ENCODE assay signal across 24 mouse cellular contexts in genomic region chr7:118414183-118414582, GRCm38 (mm10). TPM values are rescaled to one million over a fixed set of nuclear protein-coding genes. Genes with fewer than 3 reads are reported as not detected.
A peak's percentile ranks its signal among the peaks of the same experiment; 100 is the strongest.
DNase-seq lines count a peak whose midpoint lies in the region; ATAC-seq and TF ChIP-seq lines count a peak whose summit lies in the region.
"Had no signal": no experiment of that assay in that cellular context is flagged by ENCODE, and none has a peak within 500 bp of the region (broad histone marks: within the 10 kb centered on the region; RNA-seq: fewer than 3 reads in every experiment).

No protein-coding gene starts in this region.

- H3K9me3 ChIP-seq in kidney, embryonic 14.5 days (ENCODE audit: control insufficient read depth, low read length), result peaks cover 3% of the 10 kb centered on the region; the same call in 1 of the 2 replicates
- no peaks in the 10 kb centered on the region for H3K9me3 ChIP-seq in kidney, embryonic 16.5 days (ENCODE audit: low read length)
- H3K9me3 ChIP-seq: embryonic facial prominence, embryonic 10.5 days; embryonic facial prominence, embryonic 12.5 days; forebrain, embryonic 13.5 days; forebrain, embryonic 15.5 days; G1E had no signal

- DNase-seq in kidney, adult 9 months, result no peak
- no peak for DNase-seq in kidney, adult 11 months
- no peak for DNase-seq in layer of hippocampus, adult 2 months (ENCODE audit: low spot score in 2 of 2)
- no peak for DNase-seq in layer of hippocampus, adult 9-11 months
- DNase-seq: adrenal gland, adult 8-10 months; adrenal gland, postnatal 14 days; adrenal gland, postnatal 36 days; B cell, adult 2 months; cerebellum, adult 11-12 months; cerebellum, adult 2 months; cerebellum, adult 9-10 months; cerebellum, postnatal 10 days; cerebellum, postnatal 25 days had no signal

- no peak overlapping the region for H3K9ac ChIP-seq in kidney, embryonic 14.5 days (ENCODE audit: low read depth, low read length)
- no peak overlapping the region for H3K9ac ChIP-seq in kidney, embryonic 16.5 days (replicated peaks; ENCODE audit: low read length)
- H3K9ac ChIP-seq: embryonic facial prominence, embryonic 12.5 days; forebrain, embryonic 13.5 days; forebrain, embryonic 15.5 days had no signal

- peaks cover 5% of the 10 kb centered on the region; the same call in 1 of the 2 replicates for H3K4me1 ChIP-seq in kidney, embryonic 14.5 days (ENCODE audit: control insufficient read depth, insufficient read depth, low read length)
- H3K4me1 ChIP-seq in kidney, embryonic 16.5 days (ENCODE audit: insufficient read depth, low read length), result no peaks in the 10 kb centered on the region
- H3K4me1 ChIP-seq: forebrain, embryonic 13.5 days had no signal

- H3K27ac ChIP-seq in kidney, embryonic 14.5 days (ENCODE audit: low read depth, low read length), result no peak overlapping the region
- no peak overlapping the region for H3K27ac ChIP-seq in kidney, embryonic 16.5 days (ENCODE audit: low read length)
- H3K27ac ChIP-seq in layer of hippocampus, adult 2 months, result peak overlapping the region; percentile 14; the same call in 1 of the 2 replicates
- H3K27ac ChIP-seq: embryonic facial prominence, embryonic 10.5 days; embryonic facial prominence, embryonic 12.5 days; forebrain, embryonic 13.5 days; forebrain, embryonic 15.5 days had no signal

- no peaks in the 10 kb centered on the region for H3K36me3 ChIP-seq in kidney, embryonic 14.5 days (ENCODE audit: control insufficient read depth, insufficient read depth, low read length)
- no peaks in the 10 kb centered on the region for H3K36me3 ChIP-seq in kidney, embryonic 16.5 days (ENCODE audit: insufficient read depth, low read length)
- H3K36me3 ChIP-seq: embryonic facial prominence, embryonic 10.5 days; embryonic facial prominence, embryonic 12.5 days; forebrain, embryonic 15.5 days; G1E had no signal

- H3K27me3 ChIP-seq in kidney, embryonic 14.5 days (ENCODE audit: control insufficient read depth, insufficient read depth, low read length), result no peaks in the 10 kb centered on the region
- no peaks in the 10 kb centered on the region for H3K27me3 ChIP-seq in kidney, embryonic 16.5 days (ENCODE audit: insufficient read depth, low read length)
- H3K27me3 ChIP-seq: CH12.LX; embryonic facial prominence, embryonic 12.5 days; forebrain, embryonic 13.5 days; forebrain, embryonic 15.5 days; Patski had no signal

- no peak overlapping the region for H3K4me3 ChIP-seq in kidney, embryonic 14.5 days (ENCODE audit: low read length)
- H3K4me3 ChIP-seq in kidney, embryonic 16.5 days (ENCODE audit: low read length), result no peak overlapping the region
- H3K4me3 ChIP-seq in layer of hippocampus, adult 2 months, result no peak overlapping the region
- H3K4me3 ChIP-seq: embryonic facial prominence, embryonic 10.5 days; embryonic facial prominence, embryonic 12.5 days; forebrain, embryonic 13.5 days; forebrain, embryonic 15.5 days had no signal

- peak; percentile 75; the same call in 1 of the 2 replicates for ATAC-seq in kidney, embryonic 14.5 days (ENCODE audit: low FRiP score, low TSS enrichment)
- ATAC-seq in kidney, embryonic 16.5 days (ENCODE audit: low FRiP score, low TSS enrichment), result peak; percentile 76
- ATAC-seq: activated CD4-positive, CD25-positive, alpha-beta regulatory T cell, adult 4 months; CD4-positive, CD25-positive, alpha-beta regulatory T cell, adult 4 months; forebrain, embryonic 13.5 days; forebrain, embryonic 15.5 days; Patski had no signal

- H3K4me2 ChIP-seq in kidney, embryonic 14.5 days (replicated peaks; ENCODE audit: low read depth, low read length), result no peak overlapping the region
- no peak overlapping the region for H3K4me2 ChIP-seq in kidney, embryonic 16.5 days (replicated peaks; ENCODE audit: low read depth, low read length)
- H3K4me2 ChIP-seq: embryonic facial prominence, embryonic 12.5 days; forebrain, embryonic 13.5 days; forebrain, embryonic 15.5 days had no signal

- no peak for TF ChIP-seq CTCF in layer of hippocampus, adult 2 months (conservative IDR thresholded peaks at IDR 0.05)

- 42% methylated on average over 3 of the region's 3 CpGs for WGBS in kidney, embryonic 14.5 days
- WGBS in kidney, embryonic 16.5 days, result 42% methylated on average over 3 of the region's 3 CpGs

RNA-seq across cellular contexts. Expression of gene Syt17, which starts 33.8 kb away (rescaled TPM):
- 6.2 and 11.4 TPM in 2 replicates for polyA plus RNA-seq in kidney, embryonic 14.5 days (2014; fragmentation: Nextera tagmentation; extraction: Ambion mirVana)
- 12.6 and 13.3 TPM in 2 replicates for polyA plus RNA-seq in kidney, embryonic 16.5 days (2015; fragmentation: Nextera tagmentation; extraction: Ambion mirVana)
- 10 to 100 TPM; 96.0 to 98.3 TPM for total RNA-seq in layer of hippocampus, adult 2 months (2021)
- total RNA-seq: CH12.LX, G1E had no signal
- polyA plus RNA-seq: G1E had no signal
